Mouse (Mus musculus): ENCODE results near the gene Vmn2r62.
"Not testable (repeated sequence)": the region's sequence is repeated elsewhere in the genome, so short reads cannot be mapped to it uniquely, and the experiment has no call there.

Vmn2r62 gene

DNA sequence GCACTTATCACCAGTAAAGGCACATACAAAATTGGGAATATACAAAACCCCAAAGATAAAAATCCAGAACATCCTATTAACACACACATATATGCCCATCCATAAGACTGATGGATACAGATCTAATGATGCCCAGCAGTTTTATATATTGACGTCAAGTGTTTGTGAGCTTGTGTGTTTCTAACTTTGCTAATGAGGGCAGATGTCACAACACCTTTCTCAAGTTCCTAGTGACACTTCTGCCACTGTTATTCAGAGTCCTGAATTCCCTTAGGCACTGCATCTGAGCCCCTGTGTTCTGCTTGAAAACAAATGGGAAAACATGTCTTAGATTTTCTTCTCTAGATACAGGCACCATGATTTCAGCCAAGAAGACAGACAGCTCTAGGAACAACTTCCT lies at the start of gene Vmn2r62:
TSS of gene Vmn2r62 (minus strand) at position 101 of the 400 bp plus-strand sequence.
- not testable (repeated sequence) for DNase-seq (ENCODE audit: low read depth, low spot score)

DNA sequence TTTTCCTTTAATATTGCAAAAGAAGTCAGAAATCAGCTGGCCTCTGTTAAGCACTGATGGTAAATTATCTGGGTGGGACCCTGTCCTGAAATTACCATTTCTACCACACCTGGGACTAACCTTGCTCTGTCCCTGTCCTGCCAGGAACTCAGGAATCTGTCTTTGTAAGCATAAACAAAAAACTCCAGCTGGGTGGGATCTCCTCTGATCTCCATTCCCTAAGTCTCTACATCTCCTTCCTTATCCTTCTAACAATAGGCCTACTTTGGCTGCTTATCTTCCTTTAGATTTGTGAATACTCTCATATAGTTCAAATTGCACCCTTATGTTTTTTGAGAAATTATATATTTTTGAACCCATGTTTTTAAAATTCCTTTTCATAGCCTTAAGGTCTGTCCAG lies 45.0 kb upstream of the Vmn2r62 start:
- DNase-seq (ENCODE audit: low read depth, low spot score), result peak; percentile 61

DNA sequence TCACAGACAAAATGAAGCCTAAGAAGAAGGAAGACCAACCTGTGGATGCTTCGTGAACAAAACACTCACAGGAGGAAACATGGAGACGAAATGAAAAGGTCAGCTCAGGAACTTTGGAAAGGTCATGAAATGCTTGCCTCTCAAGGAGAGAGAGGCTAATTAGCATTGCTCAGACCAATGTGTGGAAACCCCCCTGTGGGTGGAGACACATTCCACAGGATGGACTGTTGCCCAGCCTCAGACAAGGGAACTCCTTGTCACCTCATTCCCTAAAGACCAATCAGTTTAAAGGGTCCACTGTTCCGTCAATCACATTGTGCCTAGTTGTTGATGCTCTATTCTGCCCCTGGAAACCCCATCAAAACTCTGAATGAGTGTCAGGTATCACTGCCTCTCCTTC lies 38.9 kb upstream of the Vmn2r62 start:
- peak; percentile 88 for DNase-seq (ENCODE audit: low read depth, low spot score)

DNA sequence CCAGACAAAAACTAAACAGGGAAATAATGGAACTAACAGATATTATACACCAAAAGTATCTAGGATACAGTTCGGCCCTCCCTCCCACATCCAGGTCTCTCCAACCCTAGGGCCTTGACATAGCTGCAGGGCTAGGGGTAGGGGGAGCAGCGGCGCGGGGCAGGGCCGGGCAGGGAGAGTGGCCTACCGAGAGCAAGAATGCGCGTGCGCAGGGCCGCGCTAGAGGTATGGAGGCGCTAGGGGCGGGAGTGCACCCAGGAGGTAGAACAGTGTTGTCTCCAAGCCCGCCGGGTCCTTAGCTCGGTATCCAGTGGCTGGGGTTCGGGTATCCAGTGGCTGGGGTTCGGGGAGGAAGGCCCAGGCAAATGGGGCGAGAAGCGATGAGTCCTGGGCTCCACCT lies 43.5 kb downstream of the Vmn2r62 start:
- peak; percentile 91 for DNase-seq (ENCODE audit: low read depth, low spot score)

DNA sequence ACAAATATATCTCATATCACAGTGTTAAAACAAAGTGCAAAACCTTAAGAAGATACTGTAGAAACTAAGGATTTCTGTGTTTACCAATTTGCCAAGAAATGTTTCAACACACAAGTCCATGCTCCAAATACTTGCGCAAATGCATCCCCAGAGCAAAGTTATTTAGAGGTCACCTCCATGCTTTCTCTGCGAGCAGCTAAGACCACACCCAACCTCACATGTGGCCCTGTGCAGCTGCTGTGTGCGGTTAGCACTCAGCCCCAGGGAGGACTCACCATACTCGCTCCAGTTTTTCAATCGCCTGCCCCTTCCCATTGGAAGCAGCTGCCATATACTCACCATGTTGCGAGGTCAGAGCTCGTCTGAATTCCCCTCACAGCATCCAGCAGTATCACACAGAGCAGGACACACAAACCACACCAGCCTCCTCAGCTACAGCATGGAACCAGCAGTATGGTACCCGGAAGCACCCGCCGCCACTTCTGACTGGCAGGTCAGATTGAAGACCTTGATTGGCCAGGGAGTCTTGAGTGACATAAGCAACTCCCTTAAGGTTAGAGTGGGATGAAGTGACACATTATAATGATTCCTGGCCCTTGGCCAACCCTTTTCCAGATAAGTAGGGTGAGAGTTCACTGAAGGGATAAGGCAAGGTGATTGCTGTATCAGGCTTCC lies 54.7 kb downstream of the Vmn2r62 start:
- peak; percentile 89 for DNase-seq (ENCODE audit: low read depth, low spot score)

DNA sequence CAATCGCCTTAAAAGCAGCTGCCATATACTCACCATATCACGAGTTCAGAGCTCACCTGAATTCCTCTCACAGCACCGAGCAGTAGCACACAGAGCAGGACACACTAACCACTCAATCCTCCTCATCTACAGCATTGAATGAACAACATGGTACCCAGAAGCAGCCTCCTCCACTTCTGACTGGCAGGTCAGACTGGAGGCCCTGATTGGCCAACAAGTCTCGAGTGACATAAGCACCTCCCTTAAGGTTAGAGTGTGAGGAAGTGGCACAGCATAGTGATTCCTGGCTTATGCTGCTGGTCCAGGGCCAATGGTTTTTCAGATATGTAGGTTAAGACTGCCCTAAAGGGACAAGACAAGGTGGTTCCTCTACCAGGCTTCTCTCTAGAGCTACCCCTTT lies 66.4 kb downstream of the Vmn2r62 start, which contains the start of gene Gm17067:
TSS of gene Gm17067 (minus strand) at position 101 of the 400 bp plus-strand sequence.
- not testable (repeated sequence) for DNase-seq (ENCODE audit: low read depth, low spot score)
